Mouse (Mus musculus): ENCODE measurements around the gene Mvb12b.

- TF ChIP-seq POLR2A (IDR thresholded peaks at IDR 0.05; ENCODE audit: borderline replicate concordance, extremely low read depth, insufficient read depth, insufficient read length, poor library complexity, severe bottlenecking) = no peak
- TF ChIP-seq CTCF (IDR thresholded peaks at IDR 0.05; ENCODE audit: borderline replicate concordance, extremely low read depth, insufficient read depth, insufficient read length) = no peak
Measured at GRCm38 (mm10) chr2:33764476-33764875, 123.3 kb downstream of the Mvb12b start.
